Mouse (Mus musculus) ES-E14 (cell line): ENCODE data around the gene Top2a. TPM values are rescaled to one million over a fixed set of nuclear protein-coding genes. Genes with fewer than 3 reads are reported as not detected.

Experiments
- DNase-seq: peaks from one replicate; pipeline ENCODE4 v3.0.0-alpha.2; 2013; ENCODE audit warnings: low read depth, low spot score
- H3K27ac ChIP-seq: 2 replicates; pipeline ENCODE4 v1.5.1; 2012; ENCODE audit warnings: low read depth, mild to moderate bottlenecking, low read length, moderate library complexity, mixed read lengths; ENCODE audit not compliant: poor library complexity, insufficient read depth, severe bottlenecking
- H3K36me3 ChIP-seq: 2 replicates; pipeline ENCODE4 v1.6.1; 2012; ENCODE audit warnings: mild to moderate bottlenecking, low read length, moderate library complexity, mixed read lengths; ENCODE audit not compliant: control insufficient read depth, poor library complexity, insufficient read depth, severe bottlenecking
- H3K4me1 ChIP-seq, 2 experiments: fragments of 150-350 bp in 1 of 2; sonication (generic) in 1 of 2; 2 replicates each; pipeline ENCODE4 v1.6.1; 2012; ENCODE audit warnings: low read length in 2 of 2, mild to moderate bottlenecking in 1 of 2, mixed read lengths in 1 of 2; ENCODE audit not compliant: control insufficient read depth in 2 of 2, insufficient read depth in 2 of 2, poor library complexity in 1 of 2
- H3K4me3 ChIP-seq, 2 experiments: fragments of 150-350 bp in 1 of 2; sonication (generic) in 1 of 2; 2 replicates each; pipeline ENCODE4 v1.5.1; 2012; ENCODE audit warnings: low read length in 2 of 2, low read depth in 1 of 2, mild to moderate bottlenecking in 1 of 2, mixed read lengths in 1 of 2; ENCODE audit not compliant: insufficient read depth in 1 of 2, poor library complexity in 1 of 2, severe bottlenecking in 1 of 2
- H3K9ac ChIP-seq: 2 replicates; pipeline ENCODE4 v1.6.1; 2012; ENCODE audit warnings: low read depth, mild to moderate bottlenecking, low read length, mixed read lengths; ENCODE audit not compliant: poor library complexity, insufficient read depth, severe bottlenecking
- H3K9me3 ChIP-seq: fragments of 150-350 bp; sonication (generic); 2 replicates; pipeline ENCODE4 v1.6.1; 2012; ENCODE audit warnings: low read depth, mild to moderate bottlenecking, low read length; ENCODE audit not compliant: control insufficient read depth, insufficient read depth
- CHD2 ChIP-seq: IDR thresholded peaks from 2 replicates; pipeline ENCODE4 v1.6.1; 2014; ENCODE audit warnings: mild to moderate bottlenecking, low read depth, low read length, inconsistent platforms
- HCFC1 ChIP-seq: IDR thresholded peaks from 2 replicates; pipeline ENCODE4 v1.6.1; 2012; ENCODE audit warnings: low read length, inconsistent platforms, borderline replicate concordance; ENCODE audit not compliant: insufficient read depth
- MAFK ChIP-seq: IDR thresholded peaks from 2 replicates; pipeline ENCODE4 v1.6.1; 2014; ENCODE audit warnings: mild to moderate bottlenecking, low read depth, low read length, inconsistent platforms; ENCODE audit not compliant: insufficient read depth
- ZC3H11A ChIP-seq: IDR thresholded peaks from 2 replicates; pipeline ENCODE4 v1.6.1; 2012; ENCODE audit warnings: low read depth, mild to moderate bottlenecking, inconsistent platforms, low read length, borderline replicate concordance
- ZNF384 ChIP-seq: IDR thresholded peaks from 2 replicates; pipeline ENCODE4 v1.6.1; 2012; ENCODE audit warnings: low read depth, low read length, inconsistent platforms
- in situ Hi-C, 2 experiments: fragments of 600-800 bp; cut with MboI; formaldehyde crosslinking; loops; one replicate each; pipeline ENCODE4 v1.15.1; 2025; ENCODE audit warnings: low sequenced_read_pairs in 2 of 2, inconsistent platforms in 1 of 2; ENCODE audit not compliant: unreplicated experiment in 2 of 2
- total RNA-seq: library from RNA; depleted of rRNA; stranded (reverse); fragments of 300-350 nt; gene quantifications from 2 replicates; pipeline ENCODE4 v1.2.3, GENCODE M21; 2012

The Top2a gene
- total RNA-seq, 1 experiment: 353 TPM

DNA sequence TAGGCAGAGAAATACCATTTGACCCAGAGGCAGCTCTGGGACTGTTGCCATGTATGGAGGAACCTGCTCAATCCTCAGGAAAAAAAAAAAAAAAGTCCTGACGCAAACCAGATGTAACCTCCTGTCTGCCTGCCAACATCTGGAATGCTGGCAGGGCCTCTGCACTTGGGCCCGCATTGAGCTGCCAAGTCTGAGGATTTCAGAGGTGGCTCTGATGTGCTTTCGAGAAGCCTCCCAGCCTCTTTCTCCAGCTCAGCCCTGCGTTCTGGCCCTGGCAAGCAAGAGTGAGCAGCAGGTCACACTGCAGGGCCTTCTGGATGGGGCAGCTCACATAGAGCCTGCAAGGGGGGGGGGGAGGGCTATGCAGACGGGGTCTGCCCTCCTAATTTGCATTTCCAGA, 23.1 kb upstream of the Top2a start:
- no peaks in the 10 kb centered on the region for H3K36me3 ChIP-seq
- in situ Hi-C loops: no loop called here
- no peak overlapping the region for H3K9ac ChIP-seq
- H3K9me3 ChIP-seq: no peaks in the 10 kb centered on the region
- no peak overlapping the region for H3K4me3 ChIP-seq
- DNase-seq: no peak
- TF ChIP-seq MAFK (no peak), ZC3H11A (no peak), CHD2 (no peak), ZNF384 (no peak), HCFC1 (no peak)
- H3K4me1 ChIP-seq: no peaks in the 10 kb centered on the region
- no peak overlapping the region for H3K27ac ChIP-seq

DNA sequence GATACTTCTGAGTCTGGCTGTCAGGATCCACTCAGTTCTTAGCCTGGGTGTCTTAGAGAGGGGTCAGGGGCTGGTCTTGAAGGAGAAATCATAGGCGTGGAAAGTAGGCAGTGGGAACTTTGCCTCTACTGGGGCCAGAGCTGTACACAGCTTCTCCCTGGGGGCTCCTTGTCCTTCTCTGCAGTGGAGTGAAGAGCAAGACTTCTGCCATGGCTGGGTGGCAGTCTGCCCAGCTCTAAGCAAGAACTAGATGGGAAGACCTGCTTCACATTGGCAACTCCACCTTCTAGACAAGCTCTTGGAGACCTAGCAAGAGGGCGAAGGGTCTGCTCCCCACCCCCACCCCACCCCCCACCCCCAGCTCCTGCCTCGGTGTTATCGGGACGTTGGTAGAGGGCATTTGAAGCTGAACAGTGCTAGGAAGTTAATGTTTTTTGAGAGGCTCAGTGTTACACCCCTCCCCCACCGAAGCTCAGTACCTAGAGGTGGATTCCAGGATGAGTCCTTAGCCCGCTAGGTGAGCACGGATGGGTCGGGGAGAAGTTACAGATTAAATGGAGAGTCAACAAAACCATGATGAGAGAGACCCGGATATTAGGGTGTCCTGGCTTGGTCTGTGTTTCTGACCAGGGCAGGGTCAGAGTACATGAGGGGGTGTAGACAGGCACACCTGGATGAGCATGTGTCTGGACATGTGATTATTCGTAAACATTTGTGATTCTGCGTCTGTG, 21.3 kb upstream of the Top2a start:
- Histone ChIP-seq H3K4me1 (0 out of 4 replicates have a peak, but pooled peaks cover 0 to 4% of the 10 kb centered on the region in 2 experiments), H3K9ac (no peak overlapping the region), H3K36me3 (no peaks in the 10 kb centered on the region), H3K9me3 (no peaks in the 10 kb centered on the region), H3K27ac (no peak overlapping the region), H3K4me3 (no peak overlapping the region)
- DNase-seq: no peak
- in situ Hi-C loops: no loop called here
- TF ChIP-seq ZNF384 (no peak), MAFK (no peak)

DNA sequence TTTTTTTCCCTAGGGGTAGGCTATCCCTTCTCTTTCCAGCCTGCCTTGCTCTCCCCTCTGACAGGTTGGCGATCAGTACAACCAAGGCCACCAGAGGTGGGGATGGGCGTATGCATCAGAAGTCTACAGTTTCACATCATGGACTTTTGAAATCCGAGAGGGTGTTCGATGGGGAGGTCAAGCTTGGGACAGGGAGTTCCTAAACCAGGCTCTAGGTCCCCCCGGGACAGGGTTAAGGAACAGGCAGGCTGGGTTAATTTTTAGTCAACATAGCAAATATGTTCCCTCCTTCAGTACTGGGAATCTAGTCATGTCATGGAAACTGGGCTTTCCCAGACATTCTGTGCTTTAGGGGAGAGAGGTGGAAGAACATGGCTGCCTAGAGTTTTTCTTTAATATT, 20.3 kb upstream of the Top2a start:
- Histone ChIP-seq H3K9me3 (no peaks in the 10 kb centered on the region), H3K4me1 (0 out of 4 replicates have a peak, but pooled peaks cover 0 to 4% of the 10 kb centered on the region in 2 experiments), H3K36me3 (no peaks in the 10 kb centered on the region), H3K4me3 (no peak overlapping the region), H3K27ac (no peak overlapping the region), H3K9ac (no peak overlapping the region)
- DNase-seq: no peak
- in situ Hi-C loops: no loop called here
- no peak for TF ChIP-seq MAFK
- no peak for TF ChIP-seq HCFC1
- TF ChIP-seq ZC3H11A: no peak
- TF ChIP-seq CHD2: no peak
- TF ChIP-seq ZNF384: no peak

DNA sequence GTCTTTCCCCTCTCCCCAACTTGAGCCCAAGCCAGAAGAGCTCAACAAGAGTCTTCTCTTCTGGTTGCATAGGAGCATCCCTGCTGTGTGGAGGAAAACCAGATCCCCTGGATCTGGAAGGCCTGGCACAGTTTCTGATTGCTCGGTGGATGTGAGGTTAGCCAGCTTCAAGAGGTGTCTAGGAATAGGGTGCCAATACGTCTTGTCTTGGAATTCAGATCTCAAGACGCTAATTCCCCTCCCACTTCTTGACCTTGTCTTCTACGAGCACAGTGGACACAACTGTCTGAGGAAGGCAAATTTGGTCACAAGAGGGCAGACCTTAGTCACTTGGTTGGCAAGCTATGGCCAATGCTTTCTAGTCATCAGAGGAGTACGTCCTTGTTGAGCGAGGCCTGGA, 19.6 kb upstream of the Top2a start:
- TF ChIP-seq CHD2: no peak
- no peak for TF ChIP-seq MAFK
- no peak for TF ChIP-seq ZNF384
- TF ChIP-seq HCFC1: no peak
- TF ChIP-seq ZC3H11A: no peak
- Histone ChIP-seq H3K36me3 (no peaks in the 10 kb centered on the region), H3K27ac (no peak overlapping the region), H3K4me1 (0 out of 4 replicates have a peak, but pooled peaks cover 0 to 4% of the 10 kb centered on the region in 2 experiments), H3K4me3 (no peak overlapping the region), H3K9me3 (no peaks in the 10 kb centered on the region), H3K9ac (no peak overlapping the region)
- in situ Hi-C loops: no loop called here
- DNase-seq: no peak

- Histone ChIP-seq H3K36me3 (no peaks in the 10 kb centered on the region), H3K9me3 (no peaks in the 10 kb centered on the region), H3K4me3 (no peak overlapping the region), H3K27ac (no peak overlapping the region), H3K9ac (no peak overlapping the region), H3K4me1 (0 out of 4 replicates have a peak, but pooled peaks cover 0 to 4% of the 10 kb centered on the region in 2 experiments)
- TF ChIP-seq ZC3H11A (no peak), ZNF384 (no peak)
- in situ Hi-C loops: no loop called here
- no peak for DNase-seq
Measured at GRCm38 (mm10) chr11:99042834-99043431, 18.9 kb upstream of the Top2a start.
